Mouse (Mus musculus) embryonic facial prominence, embryonic 11.5 days (tissue): ENCODE data around the gene Btd. TPM values are rescaled to one million over a fixed set of nuclear protein-coding genes. Genes with fewer than 3 reads are reported as not detected.

ENCODE experiments used
- ATAC-seq: fragments of 200-750 bp; cut with Nextera tagmentation; replicated peaks from 2 replicates; pipeline ENCODE4 v1.8.0; 2017; ENCODE audit warnings: low read depth; ENCODE audit not compliant: insufficient number of reproducible peaks, low FRiP score, low TSS enrichment
- DNase-seq: peaks from one replicate; pipeline ENCODE4 v3.0.0-alpha.2; 2015; ENCODE audit warnings: low spot score
- H3K27ac ChIP-seq: fragments of 300-500 bp; sonication (generic); replicated peaks from 2 replicates; pipeline ENCODE4 v1.5.1; 2014; ENCODE audit warnings: mild to moderate bottlenecking, low read depth, low read length, control low read depth
- H3K27me3 ChIP-seq: fragments of 300-500 bp; sonication (generic); 2 replicates; pipeline ENCODE4 v1.6.1; 2014; ENCODE audit warnings: mild to moderate bottlenecking, low read length, moderate library complexity, mixed read lengths; ENCODE audit not compliant: control insufficient read depth, insufficient read depth
- H3K36me3 ChIP-seq: fragments of 300-500 bp; sonication (generic); replicated peaks from 2 replicates; pipeline ENCODE4 v1.6.1; 2014; ENCODE audit warnings: low read depth, mild to moderate bottlenecking, low read length, moderate library complexity, mixed read lengths; ENCODE audit not compliant: control insufficient read depth, insufficient read depth
- H3K4me1 ChIP-seq: fragments of 300-500 bp; sonication (generic); 2 replicates; pipeline ENCODE4 v1.6.1; 2014; ENCODE audit warnings: low read length, mixed read lengths; ENCODE audit not compliant: control insufficient read depth, insufficient read depth
- H3K4me2 ChIP-seq: fragments of 300-500 bp; sonication (generic); 2 replicates; pipeline ENCODE4 v1.6.1; 2014; ENCODE audit warnings: low read depth, mild to moderate bottlenecking, control low read depth, low read length, moderate library complexity
- H3K4me3 ChIP-seq: fragments of 300-500 bp; sonication (generic); 2 replicates; pipeline ENCODE4 v1.5.1; 2014; ENCODE audit warnings: low read depth, low read length, control low read depth
- H3K9ac ChIP-seq: fragments of 300-500 bp; sonication (generic); replicated peaks from 2 replicates; pipeline ENCODE4 v1.6.1; 2014; ENCODE audit warnings: mild to moderate bottlenecking, control low read depth, low read length
- H3K9me3 ChIP-seq: fragments of 300-500 bp; sonication (generic); replicated peaks from 2 replicates; pipeline ENCODE4 v1.6.1; 2016; ENCODE audit warnings: mild to moderate bottlenecking, low read length, inconsistent platforms, mixed read lengths; ENCODE audit not compliant: control insufficient read depth
- WGBS: fragments of 180-500 bp; shearing (Covaris S2); extraction: QIAGEN DNeasy Blood & Tissue Kit; methylation state at CpG from one replicate; pipeline ENCODE4 v1.1.7; 2014; 5-methylcytosine and 5-hydroxymethylcytosine counted together
- polyA plus RNA-seq: library from polyadenylated mRNA; unstranded; fragments of >200 nt; fragmentation: Nextera tagmentation; extraction: Ambion mirVana; gene quantifications from 2 replicates; pipeline ENCODE4 v1.2.1, GENCODE M21; 2014

Btd gene
- polyA plus RNA-seq, 1 experiment from 2014 or later: 18.2 TPM

GRCm38 (mm10) chr14:31685680-31686079, 44.9 kb downstream of the Btd start:
- DNase-seq (no peak), ATAC-seq (no peak)
- Histone ChIP-seq H3K4me2 (no peak overlapping the region), H3K27ac (no peak overlapping the region), H3K36me3 (no peaks in the 10 kb centered on the region), H3K9me3 (no peaks in the 10 kb centered on the region), H3K4me1 (no peaks in the 10 kb centered on the region), H3K4me3 (no peak overlapping the region), H3K9ac (no peak overlapping the region), H3K27me3 (no peaks in the 10 kb centered on the region)
- WGBS: 88% methylated on average over 10 of the region's 10 CpGs

GRCm38 (mm10) chr14:31686231-31686630, 45.4 kb downstream of the Btd start:
- Histone ChIP-seq H3K27me3 (no peaks in the 10 kb centered on the region), H3K4me1 (no peaks in the 10 kb centered on the region), H3K36me3 (no peaks in the 10 kb centered on the region), H3K9me3 (no peaks in the 10 kb centered on the region), H3K4me3 (no peak overlapping the region), H3K27ac (no peak overlapping the region), H3K4me2 (no peak overlapping the region), H3K9ac (no peak overlapping the region)
- ATAC-seq (no peak), DNase-seq (no peak)
- 100% methylated on average over 1 of the region's 1 CpGs for WGBS

- DNase-seq: no peak
- Histone ChIP-seq H3K27me3 (no peaks in the 10 kb centered on the region), H3K9me3 (no peaks in the 10 kb centered on the region), H3K4me2 (no peak overlapping the region), H3K9ac (no peak overlapping the region), H3K4me3 (no peak overlapping the region), H3K27ac (no peak overlapping the region), H3K4me1 (no peaks in the 10 kb centered on the region), H3K36me3 (no peaks in the 10 kb centered on the region)
- ATAC-seq: no peak
- 79% methylated on average over 6 of the region's 6 CpGs for WGBS
Measured at GRCm38 (mm10) chr14:31692536-31692935, 51.7 kb downstream of the Btd start.

GRCm38 (mm10) chr14:31696206-31696984, 55.6 kb downstream of the Btd start:
- Histone ChIP-seq H3K27me3 (no peaks in the 10 kb centered on the region), H3K4me2 (no peak overlapping the region), H3K27ac (no peak overlapping the region), H3K9ac (no peak overlapping the region), H3K4me1 (no peaks in the 10 kb centered on the region), H3K9me3 (no peaks in the 10 kb centered on the region), H3K4me3 (no peak overlapping the region), H3K36me3 (no peaks in the 10 kb centered on the region)
- DNase-seq (no peak), ATAC-seq (no peak)
- WGBS: 87% methylated on average over 9 of the region's 9 CpGs

- H3K27me3 ChIP-seq: no peaks in the 10 kb centered on the region
- no peak overlapping the region for H3K4me3 ChIP-seq
- ATAC-seq (no peak), DNase-seq (no peak)
- no peak overlapping the region for H3K9ac ChIP-seq
- 87% methylated on average over 3 of the region's 3 CpGs for WGBS
- no peak overlapping the region for H3K4me2 ChIP-seq
- no peaks in the 10 kb centered on the region for H3K9me3 ChIP-seq
- no peak overlapping the region for H3K27ac ChIP-seq
- no peaks in the 10 kb centered on the region for H3K4me1 ChIP-seq
- H3K36me3 ChIP-seq: no peaks in the 10 kb centered on the region
Measured at GRCm38 (mm10) chr14:31696985-31697303, 56.1 kb downstream of the Btd start.

- no peak for DNase-seq
- 89% methylated on average over 3 of the region's 3 CpGs for WGBS
- no peaks in the 10 kb centered on the region for H3K27me3 ChIP-seq
- no peaks in the 10 kb centered on the region for H3K36me3 ChIP-seq
- no peaks in the 10 kb centered on the region for H3K9me3 ChIP-seq
- H3K4me3 ChIP-seq: no peak overlapping the region
- no peak overlapping the region for H3K4me2 ChIP-seq
- no peak overlapping the region for H3K9ac ChIP-seq
- no peaks in the 10 kb centered on the region for H3K4me1 ChIP-seq
- ATAC-seq: no peak
- H3K27ac ChIP-seq: no peak overlapping the region
Measured at GRCm38 (mm10) chr14:31697346-31697745, 56.5 kb downstream of the Btd start.

- WGBS: 92% methylated on average over 4 of the region's 4 CpGs
- H3K4me1 ChIP-seq: no peaks in the 10 kb centered on the region
- no peaks in the 10 kb centered on the region for H3K36me3 ChIP-seq
Measured at GRCm38 (mm10) chr14:31697755-31698154, 56.9 kb downstream of the Btd start.

GRCm38 (mm10) chr14:31700376-31700775, 59.5 kb downstream of the Btd start:
- DNase-seq (no peak), ATAC-seq (no peak)
- Histone ChIP-seq H3K4me3 (no peak overlapping the region), H3K9me3 (no peaks in the 10 kb centered on the region), H3K36me3 (0 out of 2 replicates have a peak, but pooled peaks cover 2% of the 10 kb centered on the region), H3K4me1 (no peaks in the 10 kb centered on the region), H3K27ac (no peak overlapping the region), H3K9ac (no peak overlapping the region), H3K27me3 (no peaks in the 10 kb centered on the region), H3K4me2 (no peak overlapping the region)
- 88% methylated on average over 2 of the region's 2 CpGs for WGBS

More at GRCm38 (mm10) chr14:31697755-31698154, 56.9 kb downstream of the Btd start:
- Histone ChIP-seq H3K4me3 (no peak overlapping the region), H3K9me3 (no peaks in the 10 kb centered on the region), H3K27ac (no peak overlapping the region), H3K9ac (no peak overlapping the region), H3K27me3 (no peaks in the 10 kb centered on the region), H3K4me2 (no peak overlapping the region)
- ATAC-seq (no peak), DNase-seq (no peak)
